Mouse (Mus musculus) layer of hippocampus, adult 9-10 months (tissue): ENCODE results near the gene Clptm1.
"Not testable (repeated sequence)": the region's sequence is repeated elsewhere in the genome, so short reads cannot be mapped to it uniquely, and the experiment has no call there.

ENCODE experiments used
- DNase-seq: peaks from one replicate; pipeline ENCODE4 v3.0.0; 2022; ENCODE audit warnings: low spot score

Clptm1 gene

DNA sequence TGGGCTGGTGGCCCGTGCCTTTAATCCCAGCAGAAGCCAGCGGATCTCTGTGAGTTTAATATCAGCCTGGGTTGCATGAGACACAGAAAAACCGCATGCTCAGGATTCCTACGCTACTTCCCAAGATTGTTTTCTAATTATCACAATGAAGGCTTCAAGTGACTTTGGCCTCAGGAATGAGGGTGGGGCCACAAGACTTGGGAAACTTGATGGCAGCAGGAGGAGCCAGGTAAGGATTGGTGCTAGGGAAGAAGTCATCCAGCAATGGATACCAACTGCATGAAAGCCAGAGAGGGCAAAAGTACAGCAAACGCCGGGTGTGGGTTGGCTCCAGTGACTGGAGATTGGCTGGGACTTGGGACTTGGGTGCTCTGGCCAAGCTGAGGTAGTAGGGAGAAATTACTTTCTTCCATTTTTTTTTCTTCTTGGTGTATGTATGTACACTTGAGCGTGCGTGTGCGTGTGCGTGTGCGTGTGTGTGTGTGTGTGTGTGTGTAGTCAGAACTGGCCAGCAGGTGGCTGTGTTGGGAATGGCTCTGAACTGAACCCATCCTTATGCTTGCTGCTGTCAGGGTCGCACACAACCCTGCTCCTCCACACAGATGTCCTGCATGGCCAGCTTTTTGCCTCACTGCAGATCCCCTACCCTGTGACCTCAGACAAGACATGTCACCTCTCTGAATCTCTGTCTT, 55.0 kb downstream of the Clptm1 start:
- DNase-seq = no peak

DNA sequence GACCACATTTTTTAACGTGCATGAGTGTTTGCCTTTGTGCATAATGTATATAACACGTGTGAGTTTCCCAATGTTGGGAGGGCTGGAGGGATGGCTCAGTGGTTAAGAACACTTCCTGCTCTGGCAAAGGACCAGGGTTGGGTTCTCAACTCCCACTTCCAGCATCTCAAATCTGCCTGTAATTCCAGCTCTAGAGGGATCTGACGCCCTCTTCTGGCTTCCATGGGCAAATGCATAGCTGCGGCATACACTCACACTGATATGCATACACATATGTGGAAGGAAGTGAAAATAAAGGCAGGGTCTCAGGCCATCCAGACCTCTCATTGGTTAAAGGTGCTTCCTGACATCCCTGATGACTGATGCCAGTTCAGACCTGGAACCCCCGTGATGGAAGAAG, 57.5 kb downstream of the Clptm1 start:
- no peak for DNase-seq

DNA sequence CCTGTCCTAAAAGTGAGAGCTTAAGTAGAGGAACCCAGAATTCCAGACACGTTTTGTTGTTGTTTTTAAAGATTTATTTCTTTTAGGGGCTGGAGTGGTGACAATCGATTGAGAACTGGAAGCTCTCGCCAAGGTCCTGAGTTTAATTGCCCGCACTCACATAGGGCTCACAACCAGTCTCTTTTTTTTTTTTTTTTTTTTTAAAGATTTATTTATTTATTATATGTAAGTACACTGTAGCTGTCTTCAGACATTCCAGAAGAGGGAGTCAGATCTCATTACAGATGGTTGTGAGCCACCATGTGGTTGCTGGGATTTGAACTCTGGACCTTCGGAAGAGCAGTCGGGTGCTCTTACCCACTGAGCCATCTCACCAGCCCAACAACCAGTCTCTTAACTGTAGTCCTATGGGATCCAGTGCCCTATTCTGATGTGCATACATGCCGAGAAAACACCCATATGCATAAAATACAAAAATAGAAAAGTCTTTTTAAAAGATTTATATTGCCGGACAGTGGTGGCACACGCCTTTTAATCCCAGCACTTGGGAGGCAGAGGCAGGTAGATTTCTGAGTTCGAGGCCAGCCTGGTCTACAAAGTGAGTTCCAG, 60.1 kb downstream of the Clptm1 start:
- DNase-seq = not testable (repeated sequence)

DNA sequence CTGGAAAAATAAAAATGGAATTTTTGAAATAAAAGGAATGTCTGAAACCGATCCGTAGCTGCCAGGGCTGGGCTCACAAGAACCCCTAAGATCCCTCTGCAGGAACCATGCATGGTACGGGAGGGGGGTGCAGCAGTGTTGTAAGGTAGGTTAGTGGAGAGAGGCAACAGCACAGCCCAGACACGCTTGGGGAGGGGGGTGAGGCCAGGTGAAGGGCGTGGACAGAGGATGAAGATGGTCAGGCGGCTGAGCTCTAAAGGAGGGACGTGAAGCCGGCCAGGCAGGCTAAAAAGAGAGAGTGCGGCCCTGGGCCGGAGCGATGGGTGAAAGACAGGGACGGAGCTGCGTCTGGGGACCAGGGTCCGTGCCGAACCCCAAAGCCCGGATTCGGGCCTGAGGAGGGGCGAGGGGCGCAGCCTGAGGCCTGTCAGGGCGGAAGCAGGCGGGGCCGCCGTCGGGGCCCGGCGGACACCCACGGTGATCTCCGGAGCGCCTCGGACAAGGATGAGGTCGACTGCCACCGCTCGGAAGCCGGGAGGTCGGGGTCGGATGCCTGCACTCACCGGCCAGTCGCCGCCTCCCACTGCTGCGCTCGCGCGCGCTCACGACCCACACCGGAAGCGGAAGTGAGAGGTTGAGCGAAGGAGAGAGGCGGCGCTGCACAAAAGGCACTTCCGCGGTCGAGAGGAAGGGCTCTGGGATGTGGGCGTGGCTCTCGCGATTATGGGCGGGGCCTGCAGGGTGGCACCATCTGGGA, 60.8 kb downstream of the Clptm1 start, which contains the start of gene Clasrp:
TSS of gene Clasrp (minus strand) at position 638 of the 757 bp plus-strand sequence.
- DNase-seq = peak; percentile 83

DNA sequence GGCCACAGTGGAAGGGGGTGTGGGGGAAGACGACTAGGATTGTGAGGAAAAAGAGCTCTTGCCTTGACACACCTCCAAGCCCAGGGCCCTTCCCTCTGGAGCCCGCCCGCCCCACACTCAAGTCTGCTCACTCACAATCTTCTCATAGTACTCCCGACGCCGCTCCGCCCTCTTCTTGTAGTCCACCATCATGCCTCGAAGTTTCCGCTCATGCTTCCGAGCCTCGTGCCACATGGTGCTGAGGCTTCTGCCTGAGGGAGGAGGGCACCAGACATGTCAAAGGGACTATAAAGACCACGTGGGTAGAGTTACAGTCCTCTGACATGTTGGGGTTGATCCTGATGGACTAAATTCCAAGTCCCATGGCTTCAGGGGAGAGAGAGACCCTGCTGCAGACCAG, 61.8 kb downstream of the Clptm1 start:
- no peak for DNase-seq

DNA sequence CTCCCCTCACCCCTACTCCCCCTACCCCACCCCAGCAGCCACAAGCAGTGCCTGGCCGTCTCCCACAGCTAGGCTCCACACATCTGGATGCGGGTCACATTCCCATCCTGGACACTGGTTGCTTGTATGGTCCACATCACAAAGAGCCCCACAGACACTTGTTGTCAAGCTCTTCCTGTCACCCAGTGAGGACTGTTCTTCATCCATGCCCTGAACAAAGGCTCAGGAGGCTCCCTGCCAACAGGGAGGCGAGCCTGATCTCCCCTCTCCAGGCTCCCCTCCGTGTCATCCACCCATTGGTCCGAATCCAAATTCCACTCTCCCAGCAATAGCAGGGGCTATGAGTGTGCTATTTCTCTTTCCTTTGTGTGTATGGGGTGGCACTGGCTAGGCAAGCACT, 64.3 kb downstream of the Clptm1 start:
- no peak for DNase-seq

DNA sequence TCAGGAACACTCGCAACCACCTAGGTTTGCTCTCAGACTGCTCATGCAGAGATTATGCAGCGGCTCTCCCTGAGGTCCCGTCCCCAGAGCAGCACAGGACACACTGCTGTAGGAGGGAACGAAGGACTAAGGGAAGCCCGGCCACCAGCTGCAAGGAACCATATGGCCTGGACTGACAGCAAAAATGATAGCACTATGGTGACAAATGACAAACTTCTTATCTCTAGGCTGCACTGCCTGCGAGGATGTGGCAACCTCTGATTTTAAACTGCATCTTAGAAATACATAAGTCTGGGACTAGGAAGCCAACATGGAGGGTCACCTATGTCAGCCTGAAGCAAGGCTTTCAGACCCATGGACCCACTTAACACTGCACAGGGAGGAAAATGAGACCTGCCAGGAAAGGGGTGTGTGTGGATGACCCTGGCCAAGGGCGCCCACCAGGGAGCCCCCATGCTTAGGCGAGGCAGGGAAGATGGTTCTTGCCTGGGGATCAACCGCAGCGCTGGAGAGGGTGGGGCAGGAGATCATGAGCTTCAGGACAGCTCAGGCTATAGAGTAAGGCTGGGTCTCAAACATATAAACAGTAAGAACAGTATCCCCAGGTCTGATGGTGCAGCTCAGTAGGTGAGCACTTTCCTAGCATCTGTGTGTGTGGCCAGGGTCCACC, 71.6 kb downstream of the Clptm1 start:
- no peak for DNase-seq

DNA sequence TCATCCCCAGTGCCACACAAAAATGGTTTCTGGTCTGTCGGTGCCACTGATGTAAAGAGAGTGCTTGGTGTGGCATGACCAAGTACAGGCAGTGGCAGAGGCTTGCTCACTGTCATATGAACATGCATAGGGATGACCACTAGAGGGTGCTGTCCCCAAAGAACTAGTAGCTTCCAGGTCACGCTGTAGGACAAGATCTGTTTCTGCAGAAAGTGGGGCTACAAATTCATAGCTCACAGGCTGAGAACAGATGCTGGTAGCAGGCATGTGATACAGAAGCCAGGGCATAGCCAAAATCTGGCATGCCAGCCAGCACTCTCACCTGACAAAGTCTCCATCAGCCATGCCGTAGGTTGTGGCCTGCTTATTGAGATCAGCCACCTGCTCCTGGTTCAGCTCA, 74.9 kb downstream of the Clptm1 start:
- DNase-seq = peak; percentile 71

DNA sequence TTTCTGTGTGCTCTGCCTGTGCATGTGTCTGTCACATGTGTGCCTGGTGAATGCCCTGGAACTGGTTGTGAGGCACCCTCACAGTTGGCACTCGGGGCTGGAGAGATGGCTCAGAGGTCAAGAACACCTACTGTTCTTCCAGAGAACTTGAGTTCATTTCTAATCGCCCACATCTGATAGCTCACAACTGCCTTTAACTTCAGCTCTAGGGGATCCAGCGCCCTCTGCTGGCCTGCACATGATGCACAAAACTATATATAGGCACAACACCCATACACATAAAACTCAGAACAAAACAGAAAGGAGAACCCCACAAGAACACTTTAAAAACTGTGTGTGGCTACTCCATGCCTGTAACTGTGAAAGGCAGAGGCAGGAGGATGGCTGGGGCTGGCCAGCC, 75.6 kb downstream of the Clptm1 start:
- DNase-seq = no peak

DNA sequence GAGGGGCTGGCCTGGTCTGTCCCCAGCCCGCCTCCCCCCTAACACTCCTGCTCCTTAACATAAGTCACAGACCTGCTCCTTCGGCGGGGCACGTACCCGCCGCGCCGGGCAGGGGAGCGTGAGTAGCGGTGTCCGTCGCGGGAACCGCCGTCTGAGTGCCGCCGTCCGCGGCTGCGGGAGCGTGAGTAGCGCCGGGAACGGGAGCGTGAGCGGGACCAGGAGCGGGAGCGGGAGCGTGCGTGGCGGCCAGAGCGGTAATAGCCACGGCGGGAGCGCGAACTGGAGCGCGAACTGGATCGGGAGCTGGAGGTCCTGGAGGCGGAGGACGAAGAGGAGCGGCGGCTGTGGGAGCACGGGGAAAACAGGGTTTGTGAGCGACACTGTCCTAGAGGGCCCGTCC, 78.6 kb downstream of the Clptm1 start:
- no peak for DNase-seq
